Mouse (Mus musculus) C2C12 (cell line): ENCODE data around the gene Fam71f2.

Experiments used
- CEBPB ChIP-seq: IDR thresholded peaks from one replicate; pipeline ENCODE4 v1.6.1; 2011; ENCODE audit warnings: low read depth, mild to moderate bottlenecking, control low read depth, moderate library complexity
- CTCF ChIP-seq: IDR thresholded peaks from one replicate; pipeline ENCODE4 v1.5.1; 2011; ENCODE audit not compliant: control insufficient read depth, insufficient read depth, insufficient read length
- MAX ChIP-seq: IDR thresholded peaks from one replicate; pipeline ENCODE4 v1.6.1; 2011; ENCODE audit warnings: mild to moderate bottlenecking, control low read depth
- MYOG ChIP-seq: IDR thresholded peaks from one replicate; pipeline ENCODE4 v1.6.1; 2011; ENCODE audit not compliant: control insufficient read depth, insufficient read length; ENCODE audit errors: extremely low read depth
- USF1 ChIP-seq: IDR thresholded peaks from one replicate; pipeline ENCODE4 v1.6.1; 2011; ENCODE audit warnings: low read depth, mild to moderate bottlenecking, control low read depth, moderate library complexity

DNA sequence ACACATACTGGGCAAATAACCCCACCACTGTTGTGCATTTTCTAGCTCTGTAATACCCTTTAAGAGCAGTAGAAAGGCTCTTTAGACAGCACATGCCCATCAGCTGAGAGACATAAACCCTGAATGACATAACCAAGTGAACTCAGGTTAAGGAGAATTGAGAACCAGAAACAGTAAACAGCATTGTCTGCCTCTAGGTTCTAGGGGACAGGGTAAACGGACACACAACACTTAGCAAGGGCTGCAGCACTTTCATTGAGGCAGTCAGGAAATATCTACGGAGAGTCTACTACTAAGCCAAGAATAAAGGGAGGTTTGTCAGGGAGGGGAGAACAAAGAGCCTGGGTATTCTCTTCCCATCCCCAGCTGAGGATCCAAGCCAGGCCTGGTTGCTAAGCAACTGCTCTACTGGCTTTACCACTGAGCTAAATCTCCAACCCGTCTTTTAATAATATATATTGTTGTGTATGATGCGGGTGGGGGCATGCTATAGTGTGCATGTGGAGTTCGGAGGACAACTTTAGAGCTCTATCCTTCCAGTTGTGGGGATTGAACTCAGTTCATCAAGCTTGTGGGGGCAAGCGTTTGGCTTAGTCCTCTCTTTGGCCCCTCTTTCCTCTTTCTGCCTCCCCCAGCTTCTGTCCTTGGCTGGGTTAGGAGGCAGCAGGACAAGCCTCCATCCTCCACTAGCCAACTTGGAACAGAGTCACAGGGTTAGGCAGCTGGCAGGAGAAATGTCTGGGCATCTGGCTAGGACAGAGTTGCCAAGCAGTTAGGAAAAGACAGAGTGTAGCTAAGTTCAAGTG lies 15.5 kb upstream of the Fam71f2 start:
- TF ChIP-seq MAX (no peak), CTCF (no peak), CEBPB (no peak), USF1 (no peak), MYOG (no peak)
